Mouse (Mus musculus): ENCODE measurements around the gene Il34. TPM values are rescaled to one million over a fixed set of nuclear protein-coding genes. Genes with fewer than 3 reads are reported as not detected.

The Il34 gene
- total RNA-seq, 1 experiment from 2014 or later: 38.6 TPM

DNA sequence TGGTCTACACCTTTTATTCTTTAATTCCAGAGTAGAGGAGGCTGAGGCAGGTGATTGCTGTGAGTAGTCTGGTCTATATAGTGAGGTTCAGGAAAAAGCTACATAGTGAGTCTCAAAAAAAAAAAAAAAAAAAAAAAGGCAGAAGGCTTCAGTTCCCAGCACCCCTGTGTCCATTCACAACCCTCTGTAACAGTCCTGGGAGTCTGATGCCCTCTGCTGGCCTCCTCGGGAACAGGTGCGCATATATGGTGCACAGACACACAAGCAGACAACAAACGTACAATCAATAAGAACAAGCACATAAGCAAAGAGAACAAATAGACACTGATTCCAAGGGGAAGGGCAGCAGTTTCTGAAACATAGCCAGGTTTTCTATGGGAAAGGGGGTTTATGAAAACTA, 29.4 kb downstream of the Il34 start:
- DNase-seq: no peak

- DNase-seq: no peak
These were observed 30.0 kb downstream of the Il34 start for GRCm38 (mm10) chr8:110775721-110776120.

GRCm38 (mm10) chr8:110775316-110775715, 30.4 kb downstream of the Il34 start:
- DNase-seq: no peak

DNA sequence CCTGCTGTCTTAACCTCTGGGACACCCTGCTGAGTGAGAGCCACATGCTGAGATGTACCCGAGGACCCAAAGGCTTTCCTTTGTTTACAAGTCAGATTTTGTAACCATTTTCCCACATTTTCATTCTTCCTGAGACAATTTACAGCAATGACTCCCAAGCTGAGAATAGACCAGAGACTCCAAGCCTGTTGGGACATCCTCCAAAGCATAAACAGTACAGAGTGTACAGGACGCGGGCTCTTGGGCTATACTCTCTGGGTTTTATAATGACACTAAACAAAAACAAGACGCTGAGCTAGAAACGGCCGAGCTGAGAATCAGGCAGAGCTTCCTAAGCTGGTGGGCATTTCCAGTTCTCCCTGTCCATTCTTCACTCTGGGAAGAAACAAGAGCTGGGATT, 31.0 kb downstream of the Il34 start:
- DNase-seq: no peak

DNA sequence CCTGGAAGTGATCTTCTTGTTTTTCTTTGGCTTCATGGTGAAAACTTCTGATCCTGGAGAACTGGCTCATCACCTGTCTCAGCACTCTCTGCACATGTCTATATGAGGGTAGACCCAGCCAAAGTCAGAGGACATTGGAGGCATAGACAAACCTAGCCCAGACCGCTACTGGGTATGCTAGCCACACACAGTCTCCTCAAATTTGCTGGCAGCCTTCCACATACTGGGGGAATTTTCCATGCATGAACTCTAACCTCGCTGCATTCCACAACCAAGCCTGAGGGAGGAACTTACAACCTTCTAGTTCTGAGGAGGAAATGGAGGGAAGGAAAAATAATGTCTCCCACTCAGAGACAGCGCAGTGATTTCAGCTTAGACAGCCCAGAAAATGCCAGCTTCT, 31.7 kb downstream of the Il34 start:
- DNase-seq: no peak

DNA sequence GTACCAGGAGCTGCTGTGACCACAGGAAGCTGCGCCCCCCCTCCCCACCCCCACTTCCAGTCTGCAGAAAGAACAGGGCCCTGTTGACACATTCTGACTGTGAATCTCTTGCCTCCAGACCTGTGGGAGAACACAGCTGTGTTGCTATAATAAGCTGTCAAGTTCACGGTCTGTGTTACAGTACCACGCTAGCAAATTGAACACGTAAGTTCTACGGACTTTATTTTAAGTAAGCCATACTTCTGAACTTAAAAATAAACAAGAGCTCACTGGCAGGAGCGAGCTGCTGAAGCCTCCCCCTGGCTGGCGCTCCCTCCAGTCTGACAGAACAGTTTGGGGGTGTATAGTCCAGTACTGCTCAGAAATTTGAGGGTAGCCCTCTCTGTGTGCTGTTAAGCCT, 33.3 kb downstream of the Il34 start:
- DNase-seq: no peak

DNA sequence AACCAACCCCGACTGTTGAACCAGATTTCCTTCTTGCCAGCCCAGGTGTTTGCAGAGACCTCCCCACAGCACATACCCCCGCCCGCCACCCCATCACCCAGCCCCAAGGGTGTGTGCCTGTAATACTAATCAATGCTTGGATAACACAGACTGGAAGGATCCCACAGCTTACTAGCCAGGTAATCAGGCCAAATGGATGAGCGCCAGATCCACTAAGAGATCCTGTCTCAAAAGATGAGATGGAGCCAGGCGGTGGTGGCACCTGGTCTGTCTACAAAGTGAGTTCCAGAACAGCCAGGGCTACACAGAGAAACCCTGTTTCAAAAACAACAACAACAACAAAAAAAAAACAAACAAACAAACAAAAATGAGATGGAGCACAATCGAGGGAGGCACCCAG, 38.5 kb downstream of the Il34 start:
- DNase-seq: no peak

DNA sequence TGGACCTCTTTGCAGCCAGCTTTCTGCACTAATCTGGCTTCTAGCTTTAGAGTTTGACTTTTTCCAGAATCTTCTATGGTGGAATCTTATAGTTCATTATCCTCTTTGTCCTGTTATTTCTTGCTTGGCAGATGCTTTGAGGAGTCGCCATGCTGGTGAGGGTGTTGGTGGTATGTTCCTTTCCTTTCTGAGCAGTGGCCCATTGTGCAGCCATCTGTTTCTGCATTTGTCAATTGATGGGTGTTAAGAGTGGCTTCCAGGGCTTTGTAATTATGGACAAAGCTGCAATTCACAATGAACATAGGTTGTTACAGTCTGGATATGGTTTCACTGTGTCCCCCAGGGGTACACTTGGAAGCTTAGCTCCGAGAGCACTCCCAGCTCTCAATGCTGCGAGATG, 41.1 kb downstream of the Il34 start:
- no peak for DNase-seq

DNA sequence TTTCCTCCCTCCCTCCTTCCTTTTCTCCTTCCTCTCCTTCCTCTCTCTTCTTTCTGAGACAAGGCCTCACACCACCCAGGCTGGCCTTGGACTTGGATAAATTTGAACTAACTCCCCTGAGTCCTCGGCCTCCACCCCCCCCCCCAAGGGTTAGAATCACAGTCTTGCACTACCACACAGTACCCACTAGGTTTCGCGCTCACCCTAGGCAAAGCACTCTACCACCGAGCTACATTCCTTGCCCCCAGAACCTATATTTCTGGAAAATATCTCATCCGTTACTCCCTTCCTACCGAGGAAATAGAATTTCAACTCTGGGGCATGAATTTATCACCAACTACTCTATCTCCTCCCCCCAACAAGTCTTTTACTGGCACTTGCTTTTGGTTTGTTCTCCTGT, 43.7 kb downstream of the Il34 start:
- no peak for DNase-seq

DNA sequence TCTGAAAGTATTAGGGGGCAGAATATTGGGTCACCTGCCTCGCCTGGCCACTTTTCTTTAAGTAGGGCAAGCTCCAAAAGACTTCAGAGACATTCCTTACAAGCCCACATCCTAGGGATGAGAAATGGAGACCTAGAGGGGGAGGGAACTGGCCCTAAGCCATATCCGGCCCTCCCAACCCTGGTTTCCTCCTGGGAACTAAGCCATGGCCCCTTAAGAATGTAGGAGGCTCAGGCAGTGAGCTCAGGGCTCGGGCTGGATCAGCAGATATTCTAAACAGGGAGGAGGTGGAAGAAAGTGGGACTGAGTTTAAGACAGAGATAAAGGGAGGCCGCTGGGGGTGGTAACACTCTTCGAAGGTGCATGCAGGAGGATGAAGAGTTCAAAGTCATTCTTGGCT, 44.5 kb downstream of the Il34 start:
- DNase-seq: peak; percentile 45

DNA sequence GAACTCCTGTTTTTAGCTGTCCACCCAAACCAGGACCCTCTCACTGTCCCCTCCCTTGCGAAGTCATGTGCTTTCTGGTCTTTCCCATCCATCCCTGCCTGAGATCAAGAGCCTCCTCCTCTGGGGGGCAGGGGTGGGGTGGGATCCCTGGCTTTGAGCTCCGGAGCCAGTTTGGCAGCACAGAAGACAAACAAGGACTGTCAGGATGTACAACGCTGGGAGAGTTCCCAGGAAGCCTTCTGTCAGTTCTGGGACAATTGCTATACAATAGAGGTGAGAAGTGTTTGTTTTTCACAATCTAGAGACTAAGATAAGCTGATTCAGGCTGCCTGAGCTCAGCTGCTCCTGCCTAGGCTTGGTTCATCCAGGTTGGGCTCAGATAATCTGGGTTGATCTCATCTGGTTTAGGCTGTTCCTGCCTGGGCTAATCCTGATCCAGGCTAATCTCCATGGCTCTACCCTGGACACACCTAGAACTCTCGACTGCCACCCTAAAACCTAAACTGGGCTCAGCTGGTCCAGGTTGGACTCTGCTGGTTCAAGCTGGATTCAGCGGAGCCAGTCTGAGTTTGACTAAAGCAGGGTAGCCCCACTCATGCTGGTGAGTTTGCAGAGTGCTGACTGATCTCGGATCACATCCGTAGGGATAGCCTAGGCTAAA, 45.3 kb downstream of the Il34 start:
- DNase-seq: no peak

GRCm38 (mm10) chr8:110756196-110756595, 49.5 kb downstream of the Il34 start:
- no peak for DNase-seq

DNA sequence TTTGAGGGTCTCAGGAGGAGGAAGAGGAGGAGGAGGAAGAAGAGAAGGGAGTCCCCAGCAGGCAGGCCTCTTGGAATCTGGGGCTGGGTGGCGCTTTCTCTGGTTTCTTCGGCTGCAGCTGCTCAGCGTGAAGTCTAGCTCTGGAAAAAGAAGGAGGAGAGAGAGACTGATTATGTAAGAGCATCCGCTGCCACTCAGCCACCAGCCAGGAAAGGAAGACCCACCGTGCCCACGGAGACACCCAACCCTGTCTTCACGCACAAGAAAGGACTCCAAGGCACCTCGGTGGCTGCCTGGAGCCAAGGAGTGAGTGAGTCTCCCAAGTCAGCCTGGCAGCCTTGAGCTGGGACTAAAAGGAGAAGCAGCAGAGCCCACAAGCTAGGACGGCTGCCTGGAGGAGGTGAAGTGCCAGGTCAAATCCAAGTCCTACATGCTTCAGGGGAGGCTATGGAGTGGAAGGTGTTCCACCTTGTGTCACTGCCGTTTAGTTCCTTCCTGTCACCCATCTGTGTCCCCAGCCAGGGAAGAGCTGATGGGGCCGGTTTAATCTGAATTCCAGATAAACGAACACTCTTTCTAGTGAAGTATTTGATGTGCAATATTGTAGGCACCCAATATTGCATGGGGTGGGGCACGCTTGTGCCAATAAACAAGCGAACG, 50.1 kb downstream of the Il34 start:
- DNase-seq: no peak

DNA sequence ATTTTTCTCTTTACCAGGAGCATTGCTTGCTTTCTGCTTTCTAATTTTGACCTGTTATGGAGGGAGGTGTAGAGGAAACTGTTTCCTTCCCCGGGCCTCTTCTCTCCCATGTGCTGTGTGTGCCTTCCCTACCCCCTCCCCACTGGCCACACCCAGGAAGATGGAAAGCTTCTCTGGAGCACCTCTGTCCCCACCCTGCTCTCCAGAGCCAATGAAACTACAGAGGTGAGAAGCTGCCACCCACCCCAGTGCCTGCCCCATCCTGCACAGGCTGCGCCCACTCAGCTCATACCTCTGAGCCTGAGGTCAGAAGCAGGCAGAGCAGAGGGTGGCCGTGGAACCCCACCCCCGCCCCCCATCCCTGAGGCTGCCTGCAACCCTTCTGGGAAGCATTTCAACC, 51.0 kb downstream of the Il34 start:
- no peak for DNase-seq

- DNase-seq: no peak
These were observed 54.2 kb downstream of the Il34 start for GRCm38 (mm10) chr8:110751490-110751889.

GRCm38 (mm10) chr8:110750269-110750668, 55.5 kb downstream of the Il34 start:
- no peak for DNase-seq

- no peak for DNase-seq
These were observed 56.1 kb downstream of the Il34 start for GRCm38 (mm10) chr8:110749500-110750170.

GRCm38 (mm10) chr8:110746661-110747060, 59.1 kb downstream of the Il34 start:
- DNase-seq: no peak

DNA sequence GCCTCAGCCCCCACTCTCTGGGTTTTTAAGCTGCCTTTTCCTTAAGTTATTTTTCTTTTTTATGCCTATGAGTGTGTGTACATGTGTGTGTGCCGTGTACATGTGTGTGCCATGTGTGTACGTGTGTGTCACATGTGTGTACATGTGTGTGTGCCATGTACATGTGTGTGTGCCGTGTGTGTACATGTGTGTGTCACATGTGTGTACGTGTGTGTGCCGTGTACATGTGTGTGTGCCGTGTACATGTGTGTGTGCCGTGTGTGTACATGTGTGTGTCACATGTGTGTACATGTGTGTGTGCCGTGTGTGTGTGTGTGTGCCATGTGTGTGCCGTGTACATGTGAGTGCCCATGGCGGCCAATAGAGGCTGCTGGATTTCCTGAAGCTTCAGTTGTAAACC, 60.6 kb downstream of the Il34 start:
- DNase-seq: no peak

DNA sequence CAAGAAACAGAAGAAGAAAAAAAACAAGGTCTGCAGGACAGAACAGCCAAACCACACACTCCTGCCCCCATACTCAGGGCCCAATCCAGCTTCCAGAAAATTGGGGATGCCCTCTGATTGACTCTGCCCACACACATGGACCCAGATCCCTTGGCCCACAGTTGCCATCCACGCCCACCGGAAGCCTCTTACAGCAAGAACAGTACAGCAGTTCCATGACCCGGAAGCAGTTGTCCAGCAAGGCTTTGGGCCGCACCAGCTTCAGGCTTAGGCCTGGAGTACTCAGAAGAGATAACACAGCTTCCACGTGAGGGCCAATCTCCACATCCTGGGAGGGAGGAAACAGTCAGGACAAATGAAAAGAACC, 63.3 kb downstream of the Il34 start:
- DNase-seq: no peak

GRCm38 (mm10) chr8:110741816-110742451, 63.8 kb downstream of the Il34 start:
- DNase-seq: no peak

DNA sequence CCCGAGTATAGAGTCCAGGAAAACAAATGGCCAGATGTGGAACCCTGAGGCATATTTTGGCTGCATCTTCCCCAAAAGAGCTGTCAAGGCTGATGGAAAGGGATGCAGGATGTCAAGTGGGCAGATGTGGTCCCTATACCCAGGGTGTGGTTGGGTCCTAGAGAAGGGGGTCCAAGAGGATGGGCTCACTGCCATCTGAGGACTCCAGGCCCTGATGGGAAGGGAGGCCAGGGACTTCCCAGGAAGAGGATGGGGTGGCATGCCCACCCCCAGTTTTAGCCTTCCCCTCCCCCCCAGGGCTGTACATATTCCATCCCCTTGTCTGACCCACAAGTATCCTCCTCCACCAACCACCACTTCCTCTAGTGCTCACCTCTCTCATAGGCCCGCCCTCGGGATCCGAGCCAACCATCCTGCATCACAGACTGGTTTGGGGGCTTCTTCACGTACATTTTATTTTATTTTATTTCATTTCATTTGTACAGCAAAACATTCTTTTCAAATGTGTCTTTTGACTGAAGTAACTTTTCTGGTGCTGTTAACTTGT, 65.0 kb downstream of the Il34 start:
- no peak for DNase-seq

GRCm38 (mm10) chr8:110738591-110739195, 67.0 kb downstream of the Il34 start:
- DNase-seq: no peak
